Mouse (Mus musculus): ENCODE measurements around the gene Dnajc16. TPM values are rescaled to one million over a fixed set of nuclear protein-coding genes. Genes with fewer than 3 reads are reported as not detected.

The Dnajc16 gene
- total and polyA plus RNA-seq, 3 experiments, result 3.2 to 6.8 TPM; not detected in 1

GRCm38 (mm10) chr4:141790524-141790990 is at the start of gene Dnajc16 (continued):
- TF ChIP-seq MEF2A (IDR thresholded peaks at IDR 0.05; ENCODE audit: extremely low read depth, insufficient replicate concordance, low read depth, low read length, poor library complexity, severe bottlenecking), result no peak
- peak; percentile 91 for TF ChIP-seq ELF1 (IDR thresholded peaks at IDR 0.05; ENCODE audit: low read depth, low read length)
- peak; percentile 98 for TF ChIP-seq BHLHE40 (IDR thresholded peaks at IDR 0.05; ENCODE audit: borderline replicate concordance, low read depth, low read length)

GRCm38 (mm10) chr4:141834536-141835095 is 43.9 kb upstream of the Dnajc16 start:
- H3K27me3 ChIP-seq (ENCODE audit: control insufficient read depth in 1 of 2, insufficient read depth in 2 of 2, low read length in 2 of 2), result peaks cover 0 to 2% of the 10 kb centered on the region in 2 experiments; a peak in 2 of 4 replicates
- no peak overlapping the region for H3K4me3 ChIP-seq (ENCODE audit: control insufficient read depth in 1 of 2, insufficient read depth in 1 of 2, low read depth in 2 of 2, low read length in 2 of 2)
- H3K4me1 ChIP-seq (ENCODE audit: control insufficient read depth in 1 of 2, insufficient read depth in 2 of 2, low read length in 2 of 2), result no peaks in the 10 kb centered on the region
- no peak for DNase-seq (ENCODE audit: low read depth, low spot score)
- H3K27ac ChIP-seq (ENCODE audit: control insufficient read depth, low read depth, low read length), result no peak overlapping the region
- TF ChIP-seq MAZ (IDR thresholded peaks at IDR 0.05; ENCODE audit: low read depth, low read length) (no peak), USF1 (IDR thresholded peaks at IDR 0.05; ENCODE audit: low read depth, low read length) (no peak), GATA1 (IDR thresholded peaks at IDR 0.05; ENCODE audit: low read depth, low read length) (no peak), ZNF384 (IDR thresholded peaks at IDR 0.05; ENCODE audit: low read depth, low read length) (no peak), MAX (IDR thresholded peaks at IDR 0.05; ENCODE audit: low read length) (no peak), KAT2A (conservative IDR thresholded peaks at IDR 0.05; ENCODE audit: low read depth, low read length) (no peak), TAL1 (IDR thresholded peaks at IDR 0.05; ENCODE audit: low read length) (no peak), BHLHE40 (IDR thresholded peaks at IDR 0.05; ENCODE audit: borderline replicate concordance, low read depth, low read length) (no peak), NRF1 (IDR thresholded peaks at IDR 0.05; ENCODE audit: insufficient read depth, low read depth, low read length, poor library complexity, severe bottlenecking) (no peak), MEF2A (IDR thresholded peaks at IDR 0.05; ENCODE audit: extremely low read depth, insufficient replicate concordance, low read depth, low read length, poor library complexity, severe bottlenecking) (no peak), RCOR1 (IDR thresholded peaks at IDR 0.05; ENCODE audit: low read depth, low read length) (no peak), ZMIZ1 (IDR thresholded peaks at IDR 0.05; ENCODE audit: low read depth, low read length) (no peak), MYB (IDR thresholded peaks at IDR 0.05; ENCODE audit: low read depth, low read length) (no peak), E2F4 (IDR thresholded peaks at IDR 0.05; ENCODE audit: borderline replicate concordance, low read depth, low read length) (no peak)
- no peaks in the 10 kb centered on the region for H3K79me2 ChIP-seq (ENCODE audit: control insufficient read depth, insufficient read depth, low read length, poor library complexity)
- H3K36me3 ChIP-seq (ENCODE audit: control insufficient read depth in 1 of 2, insufficient read depth in 2 of 2, low read length in 2 of 2), result no peaks in the 10 kb centered on the region
- no peak overlapping the region for H3K9ac ChIP-seq (ENCODE audit: control insufficient read depth, low read depth, low read length, poor library complexity, severe bottlenecking)
- H3K9me3 ChIP-seq (replicated peaks; ENCODE audit: insufficient read depth, low read length), result no peaks in the 10 kb centered on the region

- Histone ChIP-seq H3K4me1 (ENCODE audit: control insufficient read depth in 1 of 2, insufficient read depth in 2 of 2, low read length in 2 of 2) (no peaks in the 10 kb centered on the region), H3K4me3 (ENCODE audit: control insufficient read depth in 1 of 2, insufficient read depth in 1 of 2, low read depth in 2 of 2, low read length in 2 of 2) (no peak overlapping the region), H3K9ac (ENCODE audit: control insufficient read depth, low read depth, low read length, poor library complexity, severe bottlenecking) (no peak overlapping the region), H3K36me3 (ENCODE audit: control insufficient read depth in 1 of 2, insufficient read depth in 2 of 2, low read length in 2 of 2) (no peaks in the 10 kb centered on the region), H3K79me2 (ENCODE audit: control insufficient read depth, insufficient read depth, low read length, poor library complexity) (no peaks in the 10 kb centered on the region), H3K27ac (ENCODE audit: control insufficient read depth, low read depth, low read length) (no peak overlapping the region), H3K27me3 (ENCODE audit: control insufficient read depth in 1 of 2, insufficient read depth in 2 of 2, low read length in 2 of 2) (peaks cover 0 to 2% of the 10 kb centered on the region in 2 experiments; a peak in 2 of 4 replicates), H3K9me3 (replicated peaks; ENCODE audit: insufficient read depth, low read length) (no peaks in the 10 kb centered on the region)
- DNase-seq (ENCODE audit: low read depth, low spot score), result no peak
- TF ChIP-seq TBP (IDR thresholded peaks at IDR 0.05; ENCODE audit: low read depth, low read length) (no peak), BHLHE40 (IDR thresholded peaks at IDR 0.05; ENCODE audit: borderline replicate concordance, low read depth, low read length) (no peak), MAX (IDR thresholded peaks at IDR 0.05; ENCODE audit: low read length) (no peak), EP300 (IDR thresholded peaks at IDR 0.05; ENCODE audit: low read depth in 1 of 2, low read length in 2 of 2) (no peak), TAL1 (IDR thresholded peaks at IDR 0.05; ENCODE audit: low read length) (no peak), RAD21 (IDR thresholded peaks at IDR 0.05; ENCODE audit: low read depth, low read length) (no peak), HCFC1 (IDR thresholded peaks at IDR 0.05; ENCODE audit: low read depth, low read length) (no peak), CTCF (IDR thresholded peaks at IDR 0.05 in 2 of 3, conservative IDR thresholded peaks at IDR 0.05 in 1 of 3; ENCODE audit: control insufficient read depth in 1 of 3, insufficient read depth in 1 of 3, low read depth in 2 of 3, low read length in 3 of 3, poor library complexity in 1 of 3, severe bottlenecking in 1 of 3) (no peak), ZC3H11A (IDR thresholded peaks at IDR 0.05; ENCODE audit: low read depth, low read length) (no peak), MXI1 (IDR thresholded peaks at IDR 0.05; ENCODE audit: low read depth, low read length) (no peak), ELF1 (IDR thresholded peaks at IDR 0.05; ENCODE audit: low read depth, low read length) (no peak), MYC (IDR thresholded peaks at IDR 0.05; ENCODE audit: low read depth, low read length) (no peak), JUND (IDR thresholded peaks at IDR 0.05; ENCODE audit: low read depth, low read length) (no peak), MAZ (IDR thresholded peaks at IDR 0.05; ENCODE audit: low read depth, low read length) (no peak), USF1 (IDR thresholded peaks at IDR 0.05; ENCODE audit: low read depth, low read length) (no peak), ZMIZ1 (IDR thresholded peaks at IDR 0.05; ENCODE audit: low read depth, low read length) (no peak)
These were observed 43.2 kb upstream of the Dnajc16 start for GRCm38 (mm10) chr4:141833911-141834310.

Data from MEL (cell line).